Mouse (Mus musculus) lung, postnatal 14 days (tissue): Measurements from ENCODE around the gene Clnk.

Experiments
- DNase-seq: peaks from one replicate; pipeline ENCODE4 v3.0.0; 2021

Clnk gene

DNA sequence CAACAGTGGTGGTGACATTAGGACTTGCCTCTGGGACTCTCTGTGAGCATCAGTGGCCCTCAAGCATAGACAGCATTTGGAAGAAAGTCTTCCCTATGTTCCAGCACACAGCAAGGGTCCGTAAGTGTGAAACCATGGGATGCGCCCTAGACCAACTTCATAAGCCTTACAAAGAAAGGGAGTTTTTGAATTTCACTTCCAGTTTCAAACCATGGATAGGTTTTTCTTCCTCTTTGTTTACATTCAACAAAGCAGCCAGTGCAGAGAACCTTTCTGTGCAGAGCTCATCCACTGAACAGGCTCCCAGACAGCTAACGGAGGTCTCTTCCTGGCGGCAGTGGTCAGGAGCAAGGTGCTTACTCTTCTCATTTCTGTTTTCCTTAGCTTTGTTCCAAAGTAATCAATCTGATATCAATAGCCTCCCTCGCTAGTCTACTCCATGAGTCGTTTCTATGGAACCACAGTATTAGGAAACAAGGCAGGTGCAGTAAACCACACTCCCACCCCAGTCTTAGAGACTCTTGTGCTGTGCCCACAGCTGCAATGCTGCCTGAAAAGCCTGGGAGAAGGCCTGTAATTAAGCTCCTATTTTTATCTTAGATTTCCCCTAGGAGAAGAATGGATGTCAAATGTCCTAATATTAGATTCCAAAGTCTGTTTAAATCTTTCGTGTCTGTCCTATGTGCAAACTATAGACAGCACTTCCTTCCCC lies 169.1 kb downstream of the Clnk start:
- no peak for DNase-seq

DNA sequence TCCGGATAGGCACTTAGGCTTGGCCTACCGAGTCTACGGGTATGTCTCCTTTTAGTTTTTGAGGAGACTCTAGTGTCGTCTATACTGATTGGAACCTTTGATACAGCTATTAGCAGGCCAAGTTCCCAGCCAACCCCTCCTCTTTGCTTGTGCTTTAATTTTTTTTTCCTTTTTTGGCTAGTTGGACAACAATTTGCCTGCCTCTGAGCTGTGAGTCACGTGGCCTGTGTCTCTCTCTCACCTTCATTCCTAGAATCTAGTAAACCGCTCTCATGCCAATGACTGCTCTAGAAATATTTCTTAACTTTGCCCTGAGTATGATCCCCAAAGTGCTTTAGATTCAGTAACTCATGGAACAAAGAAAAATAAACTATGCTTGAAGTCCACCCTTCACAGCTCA lies 173.7 kb downstream of the Clnk start:
- no peak for DNase-seq

DNA sequence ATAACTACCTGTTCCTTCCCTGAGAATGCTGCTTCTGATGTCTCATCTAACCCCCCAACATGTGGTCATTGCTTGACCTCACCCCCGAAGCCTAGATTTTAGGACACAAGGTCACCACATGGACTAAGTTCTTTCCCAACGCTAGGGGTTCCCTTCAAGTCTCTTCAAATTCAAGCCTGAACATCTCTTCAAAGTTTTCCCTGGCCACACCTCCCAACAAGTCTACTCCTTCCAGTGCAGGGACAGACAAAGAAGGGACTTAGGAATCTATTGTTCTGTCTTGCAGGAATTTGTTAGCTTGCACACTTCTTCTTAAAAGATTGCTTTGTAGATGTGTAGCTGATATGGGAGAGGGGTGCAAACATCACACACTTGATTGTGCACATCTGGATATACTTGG lies 174.5 kb downstream of the Clnk start:
- no peak for DNase-seq

DNA sequence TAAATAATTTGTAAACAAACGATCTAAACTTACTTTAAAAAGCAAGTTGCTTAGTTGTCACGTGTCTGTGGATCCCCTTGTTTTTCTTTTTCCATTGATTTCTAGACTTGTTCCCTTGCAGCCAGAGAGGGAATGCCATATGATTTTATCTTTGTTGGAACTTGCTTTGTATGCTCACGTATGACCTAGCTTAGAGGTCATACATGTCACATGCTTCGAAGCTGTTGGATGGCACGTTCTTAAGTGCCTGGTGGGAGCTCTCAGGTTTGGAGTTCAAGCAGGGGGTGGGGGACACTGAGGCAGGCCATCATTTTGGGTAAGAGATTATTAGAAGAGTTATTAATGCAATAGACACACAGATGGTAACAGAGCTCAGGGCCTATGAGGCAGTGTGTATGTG lies 178.1 kb downstream of the Clnk start:
- no peak for DNase-seq

DNA sequence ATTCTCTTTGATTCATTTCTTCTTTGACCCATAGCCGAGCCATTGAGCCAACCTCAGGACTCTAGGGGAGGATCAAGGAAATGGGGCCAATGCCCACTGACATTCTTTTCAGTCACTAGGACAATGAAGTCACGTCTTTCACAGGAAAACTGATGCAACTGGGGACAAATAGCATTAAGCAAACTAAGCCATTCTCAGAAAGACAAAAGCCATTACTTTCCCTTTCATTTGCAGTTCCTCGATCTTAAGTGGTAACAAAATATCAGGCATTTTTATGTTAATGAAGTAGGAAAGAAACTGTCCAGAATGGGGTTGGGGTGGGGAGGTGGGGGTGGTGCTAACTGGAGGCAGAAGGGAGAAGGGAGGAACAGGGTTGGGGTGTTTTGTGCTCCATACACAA lies 178.6 kb downstream of the Clnk start:
- no peak for DNase-seq

DNA sequence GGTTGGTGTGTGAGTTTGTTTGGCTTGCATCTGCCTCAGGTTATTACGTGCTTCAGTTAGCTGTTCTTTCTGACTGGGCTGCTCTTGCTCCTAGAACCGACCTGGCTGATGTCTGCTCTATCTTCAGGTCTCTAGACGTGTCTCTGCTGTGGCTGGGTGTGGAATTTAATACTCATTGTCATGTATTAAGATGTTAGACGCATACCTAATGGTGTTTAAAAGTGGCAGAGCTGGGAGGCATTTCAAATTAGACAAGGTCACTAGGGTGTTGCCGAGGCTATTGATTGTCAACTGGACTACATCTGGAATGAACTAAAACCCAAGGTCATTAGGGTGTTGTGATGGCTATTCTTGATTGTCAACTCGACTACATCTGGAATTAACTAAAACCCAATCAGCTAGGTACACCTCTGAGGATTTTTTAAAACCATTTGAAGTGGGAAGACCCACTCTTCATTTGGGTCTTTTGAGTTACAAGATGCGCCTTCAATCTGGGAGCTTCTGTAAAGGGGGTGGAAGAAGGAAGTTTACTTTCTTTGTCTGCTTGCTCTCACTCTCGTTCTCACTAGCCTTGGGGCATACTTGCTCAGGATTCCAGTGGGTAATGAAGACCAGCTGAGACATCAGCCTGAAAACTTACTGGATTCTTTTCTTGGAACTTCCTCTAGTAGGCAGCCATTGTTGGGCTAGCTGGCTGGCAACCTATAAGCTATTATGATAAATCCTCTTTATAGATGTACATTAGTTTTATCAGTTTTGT lies 179.8 kb downstream of the Clnk start:
- no peak for DNase-seq

DNA sequence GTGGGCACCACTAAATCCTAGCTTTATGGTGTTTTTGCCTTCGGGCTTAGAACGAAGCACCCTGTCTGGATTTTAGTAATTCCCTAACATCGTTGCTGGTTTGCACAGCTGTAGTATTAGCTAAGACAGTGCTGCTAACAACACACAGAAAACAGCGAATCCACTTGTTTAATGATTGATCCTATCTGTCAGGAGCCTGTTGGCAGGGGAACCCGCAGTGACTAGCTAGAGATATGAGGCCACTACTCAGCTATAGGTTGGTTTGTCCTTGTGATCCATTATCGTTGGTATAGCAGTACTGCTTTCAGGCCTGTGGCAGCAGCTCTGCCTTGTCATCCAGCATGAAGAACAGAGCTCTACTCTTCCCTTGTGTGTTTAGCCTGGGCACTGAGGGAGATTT lies 183.8 kb downstream of the Clnk start:
- DNase-seq, result no peak

DNA sequence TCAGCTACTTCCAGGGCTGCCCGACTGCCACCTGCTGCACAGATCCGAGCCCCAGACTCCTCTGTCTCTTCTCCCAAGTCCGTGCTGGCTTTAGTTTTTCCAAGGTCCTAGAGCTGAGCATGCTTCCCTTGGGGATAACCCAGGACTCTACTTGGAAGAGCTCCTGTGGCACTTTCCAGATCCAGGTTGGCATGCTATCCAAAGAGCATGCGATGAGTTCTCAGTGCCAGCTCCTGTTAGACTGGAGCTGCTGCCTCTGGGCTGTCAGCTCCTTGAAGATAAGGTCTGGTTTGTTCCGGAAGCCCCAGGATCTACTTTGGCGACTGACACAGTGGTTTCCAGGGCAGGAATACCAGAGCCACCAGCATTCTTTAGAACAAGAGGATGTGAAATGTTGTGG lies 187.4 kb downstream of the Clnk start:
- DNase-seq, result no peak

DNA sequence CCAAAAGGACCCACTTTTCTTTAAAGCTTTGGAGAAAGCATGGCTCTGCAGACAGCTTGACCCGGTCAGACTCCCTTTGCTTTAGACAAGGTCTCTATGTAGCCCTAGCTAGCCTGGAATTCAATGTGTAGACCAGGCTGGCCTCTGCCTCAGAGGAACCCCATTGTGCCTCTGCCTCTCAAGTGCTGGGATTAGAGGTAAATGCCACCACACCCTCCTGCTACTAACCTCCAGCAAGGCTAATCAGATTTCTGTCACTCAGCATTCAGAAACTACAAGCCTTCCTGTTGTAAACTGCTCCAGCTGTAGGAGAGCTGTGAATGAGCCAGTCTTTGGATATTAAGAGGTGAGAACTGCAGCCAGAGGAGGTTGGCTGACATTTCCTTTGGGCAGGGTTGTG lies 188.9 kb downstream of the Clnk start:
- DNase-seq, result no peak

DNA sequence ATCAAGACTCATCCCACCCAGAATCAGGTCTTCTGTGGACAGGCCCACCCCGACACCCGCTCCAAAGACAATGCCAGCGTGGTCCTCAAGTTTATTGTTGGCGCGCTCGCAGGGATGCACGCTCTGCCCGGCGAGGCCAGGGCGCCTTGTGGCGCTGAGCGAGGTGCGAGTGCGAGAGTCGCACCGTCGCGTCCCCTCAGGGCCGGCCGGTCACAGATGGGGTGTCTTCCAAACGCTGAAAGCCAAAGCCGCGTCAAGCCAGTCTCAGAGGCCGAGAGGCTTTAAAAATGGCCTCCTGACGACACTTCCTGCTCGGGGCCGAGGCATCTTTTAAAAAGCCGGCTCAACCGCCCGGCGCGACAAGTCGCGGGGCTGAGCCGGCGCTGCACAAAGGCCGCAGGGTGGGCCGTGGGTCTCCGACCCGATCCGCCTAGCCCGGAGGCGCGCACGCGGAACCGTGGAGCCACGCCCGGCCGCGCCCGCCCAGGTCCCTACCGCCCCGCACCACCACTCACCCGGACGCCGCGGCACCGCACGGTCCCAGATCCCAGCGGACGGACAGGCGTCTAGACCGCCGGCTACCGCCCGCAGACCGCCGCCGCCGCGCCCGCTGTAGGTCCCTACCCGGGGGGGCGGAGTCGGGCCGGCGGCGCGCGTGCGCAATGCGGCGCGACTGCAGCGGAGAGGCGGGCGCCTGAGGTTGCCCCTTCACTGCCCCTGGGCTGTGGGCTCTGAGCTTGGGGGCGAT lies 192.3 kb downstream of the Clnk start, which contains the start of gene Zfp518b:
Zfp518b (minus strand) TSS at position 663 of the 748 bp plus-strand sequence.
- DNase-seq, result peak; percentile 83

DNA sequence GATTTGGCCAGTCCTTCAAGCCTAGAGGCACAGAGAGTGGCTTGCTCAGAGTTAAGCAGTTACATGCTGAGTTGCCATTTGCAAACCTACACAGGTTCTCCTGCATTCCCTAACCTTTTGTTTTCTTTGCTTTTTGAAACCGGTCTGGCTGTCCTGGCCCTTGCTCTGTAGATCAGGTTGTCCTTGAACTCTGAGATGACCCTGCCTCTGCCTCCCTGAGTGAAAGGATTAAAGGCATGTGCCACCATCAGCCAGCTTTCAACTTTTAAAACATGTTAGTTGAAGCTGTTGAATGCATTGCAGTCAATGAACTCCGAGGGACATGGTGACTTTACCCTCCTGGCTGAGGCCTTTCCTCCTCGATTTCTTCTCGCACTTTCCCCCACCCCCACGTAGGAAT lies 217.8 kb downstream of the Clnk start:
- no peak for DNase-seq
